Mouse (Mus musculus): Measurements from ENCODE around the gene Nat8f2. TPM values are rescaled to one million over a fixed set of nuclear protein-coding genes. Genes with fewer than 3 reads are reported as not detected.
"Not testable (repeated sequence)": the region's sequence is repeated elsewhere in the genome, so short reads cannot be mapped to it uniquely, and the experiment has no call there.

Nat8f2 gene
- polyA plus RNA-seq (2012; rRNA removed) = not detected in 2 replicates
- polyA plus RNA-seq (2014; fragmentation: Nextera tagmentation; extraction: Ambion mirVana) = not detected in 2 replicates

DNA sequence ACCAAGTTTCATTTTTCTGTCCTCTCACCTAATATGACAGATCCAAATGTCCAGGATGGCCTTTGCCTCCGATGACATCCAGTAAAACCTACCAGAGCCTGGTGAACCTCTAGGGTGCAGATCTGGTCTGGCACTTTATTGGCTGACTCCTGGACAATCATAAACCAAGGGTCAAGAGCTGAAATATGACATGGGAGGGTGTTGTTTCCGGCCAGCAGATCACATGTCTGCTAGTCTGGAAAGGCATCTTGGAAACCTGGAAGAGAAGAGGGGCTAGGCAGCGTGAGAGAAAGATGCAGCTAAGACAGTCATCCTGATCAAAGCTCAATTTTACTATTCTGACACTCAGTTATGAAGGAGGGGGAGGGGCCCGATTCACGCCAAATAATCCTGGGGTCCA is at the start of gene Nat8f2:
Nat8f2 (minus strand) TSS at position 153 of the 400 bp plus-strand sequence.
- WGBS (ENCODE audit: insufficient replicate concordance) = 62% methylated on average over 5 of the region's 5 CpGs
- H3K9ac ChIP-seq (replicated peaks); ATAC-seq (ENCODE audit: insufficient read depth); DNase-seq (ENCODE audit: low read depth in 3 of 3, low spot score in 3 of 3); H3K27me3 ChIP-seq (ENCODE audit: control insufficient read depth, insufficient read depth, low read length); H3K36me3 ChIP-seq (replicated peaks; ENCODE audit: control insufficient read depth, insufficient read depth, low read depth); H3K4me2 ChIP-seq (ENCODE audit: low read depth); H3K4me1 ChIP-seq (replicated peaks; ENCODE audit: control insufficient read depth in 2 of 2, insufficient read depth in 2 of 2, low read length in 1 of 2); H3K4me3 ChIP-seq (ENCODE audit: insufficient read depth in 1 of 2, low read depth in 2 of 2, low read length in 2 of 2); H3K27ac ChIP-seq; H3K9me3 ChIP-seq (ENCODE audit: control insufficient read depth, low read length): not testable (repeated sequence)

DNA sequence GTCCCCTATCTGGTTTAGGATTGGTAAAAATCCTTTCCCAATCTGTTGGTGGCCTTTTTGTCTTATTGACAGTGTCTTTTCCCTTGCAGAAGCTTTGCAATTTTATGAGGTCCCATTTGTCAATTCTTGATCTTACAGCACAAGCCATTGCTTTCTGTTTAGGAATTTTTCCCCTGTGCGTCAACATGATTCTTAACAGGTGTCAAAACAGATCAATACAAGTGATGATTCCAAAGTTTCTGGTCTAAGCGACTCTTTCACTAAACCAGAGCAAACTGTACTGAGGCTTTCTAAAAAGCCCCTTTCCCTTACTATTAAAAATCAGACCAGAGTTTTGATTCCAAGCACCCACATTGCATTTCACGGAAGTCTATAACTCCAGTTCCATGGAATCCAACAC is 49.4 kb upstream of the Nat8f2 start:
- H3K27ac ChIP-seq; H3K9ac ChIP-seq (replicated peaks): not testable (repeated sequence)
- WGBS (ENCODE audit: insufficient replicate concordance) = 74% methylated on average over 3 of the region's 3 CpGs

DNA sequence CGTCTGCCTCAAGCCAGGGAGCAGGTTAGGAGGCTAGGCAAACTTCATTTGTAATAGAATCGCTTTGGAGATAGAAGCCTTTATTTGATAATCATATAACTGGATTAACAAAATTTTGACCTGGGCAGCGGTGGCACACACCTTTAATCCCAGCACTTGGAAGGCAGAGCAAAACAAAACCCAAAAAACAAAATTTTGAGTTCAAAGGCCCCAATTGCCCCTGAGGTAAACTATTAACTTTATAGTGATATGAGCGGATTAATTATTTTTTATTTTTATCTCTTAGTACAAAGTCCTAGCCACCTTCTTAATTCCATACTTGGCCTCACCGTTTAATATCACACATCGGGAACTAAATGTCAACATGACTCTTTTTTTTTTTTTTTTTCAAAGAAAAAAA is 47.6 kb upstream of the Nat8f2 start:
- peak overlapping the region; percentile 75 for H3K27ac ChIP-seq

More for the DNA sequence above, 49.4 kb upstream of the Nat8f2 start:
- not testable (repeated sequence) for H3K4me2 ChIP-seq (ENCODE audit: low read depth); H3K36me3 ChIP-seq (replicated peaks; ENCODE audit: control insufficient read depth, insufficient read depth, low read depth); DNase-seq (ENCODE audit: low read depth in 3 of 3, low spot score in 3 of 3); H3K27me3 ChIP-seq (ENCODE audit: control insufficient read depth, insufficient read depth, low read length); H3K4me3 ChIP-seq (ENCODE audit: insufficient read depth in 1 of 2, low read depth in 2 of 2, low read length in 2 of 2); H3K9me3 ChIP-seq (ENCODE audit: control insufficient read depth, low read length); ATAC-seq (ENCODE audit: insufficient read depth)
- H3K4me1 ChIP-seq (replicated peaks; ENCODE audit: control insufficient read depth in 2 of 2, insufficient read depth in 2 of 2, low read length in 1 of 2) = peaks cover 11 to 12% of the 10 kb centered on the region in 2 experiments

DNA sequence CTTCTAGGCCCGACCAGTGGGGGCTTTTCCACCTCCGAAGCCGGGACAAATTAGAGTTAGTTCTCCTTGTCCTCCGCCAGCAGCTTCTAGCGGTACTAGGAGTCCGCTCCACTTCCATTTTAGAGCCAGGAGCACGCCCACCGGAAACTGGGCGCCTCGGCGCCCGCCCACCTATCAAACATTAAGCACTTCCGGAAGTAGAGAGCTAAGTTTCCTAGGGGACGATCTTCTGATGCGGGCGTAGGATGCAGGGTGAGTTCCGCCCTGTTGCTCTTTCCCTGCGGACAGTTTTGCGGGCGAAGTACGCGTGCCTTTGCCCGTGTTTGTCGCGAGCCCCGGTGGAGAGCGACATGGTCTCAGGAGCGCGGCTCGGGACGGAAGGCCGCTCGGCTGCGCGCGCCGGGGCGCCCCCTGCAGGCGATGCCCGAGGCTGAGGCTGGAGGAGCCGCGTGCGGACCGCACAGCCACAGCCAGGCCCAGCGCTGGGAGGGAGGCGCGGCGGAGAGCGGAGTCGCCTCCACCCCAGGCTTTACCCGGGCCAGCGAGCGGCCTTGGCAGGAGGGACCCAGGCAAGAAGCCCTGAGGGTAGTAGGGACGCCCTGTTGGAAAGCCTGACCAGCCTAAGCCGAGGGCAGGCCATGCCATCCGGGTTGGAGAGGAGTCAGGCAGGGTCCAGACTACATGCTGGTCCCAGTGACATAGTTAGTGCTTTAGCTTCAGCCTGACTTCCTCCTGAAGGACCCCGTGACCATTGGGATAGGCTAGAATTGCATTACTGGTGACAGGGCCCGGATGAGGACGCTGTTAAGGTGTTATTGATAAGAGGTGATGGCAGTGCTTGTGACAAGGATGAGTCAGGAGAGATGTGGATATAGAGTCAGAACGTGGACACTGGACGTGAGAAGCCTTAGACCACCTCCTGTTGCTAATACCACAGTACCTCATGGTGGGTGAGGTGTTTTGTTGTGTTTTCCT is 46.9 kb upstream of the Nat8f2 start, which contains the start of gene Nat8f1:
Nat8f1 (minus strand) TSS at position 149 of the 975 bp plus-strand sequence.
- ATAC-seq (ENCODE audit: insufficient read depth) = peak; percentile 96
- Histone ChIP-seq H3K4me2 (ENCODE audit: low read depth) (peak within 1 kb of the TSS; percentile 94), H3K4me3 (ENCODE audit: insufficient read depth in 1 of 2, low read depth in 2 of 2, low read length in 2 of 2) (peak within 1 kb of the TSS; percentile 75 to 78), H3K9ac (replicated peaks) (peak within 1 kb of the TSS; percentile 81), H3K27ac (peak within 1 kb of the TSS; percentile 75), H3K4me1 (replicated peaks; ENCODE audit: control insufficient read depth in 2 of 2, insufficient read depth in 2 of 2, low read length in 1 of 2) (peaks cover 11 to 16% of the 10 kb centered on the region in 2 experiments)
- under 1% methylated on average over 60 of the region's 61 CpGs for WGBS (ENCODE audit: insufficient replicate concordance)
- not testable (repeated sequence) for H3K9me3 ChIP-seq (ENCODE audit: control insufficient read depth, low read length); H3K36me3 ChIP-seq (replicated peaks; ENCODE audit: control insufficient read depth, insufficient read depth, low read depth); H3K27me3 ChIP-seq (ENCODE audit: control insufficient read depth, insufficient read depth, low read length)
- TF ChIP-seq CTCF (IDR thresholded peaks at IDR 0.05; ENCODE audit: low read depth) = peak; percentile 66
- DNase-seq (ENCODE audit: low read depth in 3 of 3, low spot score in 3 of 3) = peak; percentile 82 to 85 (median 84)

More for the DNA sequence above, 47.6 kb upstream of the Nat8f2 start:
- 67% methylated on average over 6 of the region's 6 CpGs for WGBS (ENCODE audit: insufficient replicate concordance)
- no peak for ATAC-seq (ENCODE audit: insufficient read depth)
- Histone ChIP-seq H3K9ac (replicated peaks) (peak overlapping the region; percentile 67), H3K4me2 (ENCODE audit: low read depth) (peak overlapping the region; percentile 94), H3K4me3 (ENCODE audit: insufficient read depth in 1 of 2, low read depth in 2 of 2, low read length in 2 of 2) (peak overlapping the region; percentile 75 to 78), H3K36me3 (replicated peaks; ENCODE audit: control insufficient read depth, insufficient read depth, low read depth) (no peaks in the 10 kb centered on the region), H3K9me3 (ENCODE audit: control insufficient read depth, low read length) (no peaks in the 10 kb centered on the region), H3K4me1 (replicated peaks; ENCODE audit: control insufficient read depth in 2 of 2, insufficient read depth in 2 of 2, low read length in 1 of 2) (peaks cover 11 to 14% of the 10 kb centered on the region in 2 experiments), H3K27me3 (ENCODE audit: control insufficient read depth, insufficient read depth, low read length) (no peaks in the 10 kb centered on the region)
- TF ChIP-seq CTCF (IDR thresholded peaks at IDR 0.05; ENCODE audit: low read depth) (no peak), EP300 (IDR thresholded peaks at IDR 0.05; ENCODE audit: low read depth) (no peak)
- DNase-seq (ENCODE audit: low read depth in 3 of 3, low spot score in 3 of 3) = no peak

DNA sequence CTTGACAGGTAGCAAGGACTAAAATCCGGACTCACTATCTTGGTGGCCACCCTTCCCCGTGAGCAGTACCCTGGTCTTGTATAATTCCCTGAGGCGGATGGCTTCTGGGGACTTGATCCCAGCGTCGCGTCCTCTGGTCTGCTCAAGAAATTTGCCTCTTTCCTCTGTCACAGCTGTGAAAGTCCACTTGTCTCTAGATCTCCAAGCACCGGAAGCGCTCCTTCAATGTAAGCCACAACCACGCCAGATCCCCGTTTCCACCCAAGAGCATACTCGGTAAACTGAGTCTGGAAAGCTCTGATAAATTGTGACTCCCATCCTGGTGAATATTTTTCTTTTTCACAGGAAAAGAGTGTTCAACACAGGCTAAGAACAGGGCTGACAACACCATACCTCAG is 46.2 kb upstream of the Nat8f2 start:
- no peak for TF ChIP-seq CTCF (IDR thresholded peaks at IDR 0.05; ENCODE audit: low read depth)
- no peak for TF ChIP-seq EP300 (IDR thresholded peaks at IDR 0.05; ENCODE audit: low read depth)
- DNase-seq (ENCODE audit: low read depth in 3 of 3, low spot score in 3 of 3) = no peak
- 0 out of 2 replicates have a peak, but pooled peaks have one; percentile 2 for ATAC-seq (ENCODE audit: insufficient read depth)

More for the DNA sequence above, 46.2 kb upstream of the Nat8f2 start:
- H3K36me3 ChIP-seq (replicated peaks; ENCODE audit: control insufficient read depth, insufficient read depth, low read depth) = no peaks in the 10 kb centered on the region
- H3K27me3 ChIP-seq (ENCODE audit: control insufficient read depth, insufficient read depth, low read length) = no peaks in the 10 kb centered on the region
- peak overlapping the region; percentile 75 to 78 for H3K4me3 ChIP-seq (ENCODE audit: insufficient read depth in 1 of 2, low read depth in 2 of 2, low read length in 2 of 2)
- H3K27ac ChIP-seq = peak overlapping the region; percentile 75
- 3% methylated on average over 11 of the region's 11 CpGs for WGBS (ENCODE audit: insufficient replicate concordance)
- H3K4me1 ChIP-seq (replicated peaks; ENCODE audit: control insufficient read depth in 2 of 2, insufficient read depth in 2 of 2, low read length in 1 of 2) = peaks cover 11 to 16% of the 10 kb centered on the region in 2 experiments
- peak overlapping the region; percentile 94 for H3K4me2 ChIP-seq (ENCODE audit: low read depth)
- H3K9me3 ChIP-seq (ENCODE audit: control insufficient read depth, low read length) = no peaks in the 10 kb centered on the region
- H3K9ac ChIP-seq (replicated peaks) = peak overlapping the region; percentile 81

All from liver, embryonic 14.5 days (tissue).